Mouse (Mus musculus) CH12.LX (cell line): ENCODE results near the gene Pdcl2. TPM values are rescaled to one million over a fixed set of nuclear protein-coding genes. Genes with fewer than 3 reads are reported as not detected.

Experiments used
- DNase-seq: peaks from one replicate; pipeline ENCODE4 v3.0.0-alpha.2; 2013; ENCODE audit errors: extremely low read depth
- H3K27ac ChIP-seq: 2 replicates; pipeline ENCODE4 v1.5.1; 2012; ENCODE audit warnings: low read depth, mild to moderate bottlenecking, control low read depth, moderate library complexity; ENCODE audit not compliant: insufficient read depth
- H3K27me3 ChIP-seq: replicated peaks from 2 replicates; pipeline ENCODE3; 2012; ENCODE audit warnings: inconsistent platforms
- H3K36me3 ChIP-seq, 2 experiments: replicated peaks in 1 of 2; 2 replicates each; pipeline versions ENCODE3 to v1.6.1; 2012; ENCODE audit warnings: inconsistent platforms in 1 of 2, low read length in 1 of 2, mild to moderate bottlenecking in 1 of 2, mixed read lengths in 1 of 2, moderate library complexity in 1 of 2; ENCODE audit not compliant: control insufficient read depth in 1 of 2, insufficient read depth in 1 of 2
- H3K4me1 ChIP-seq, 2 experiments: 2 replicates each; pipeline ENCODE4 v1.6.1; 2012; ENCODE audit warnings: inconsistent platforms in 1 of 2, moderate library complexity in 1 of 2; ENCODE audit not compliant: insufficient read depth in 2 of 2, control insufficient read depth in 1 of 2
- H3K4me2 ChIP-seq: 2 replicates; pipeline ENCODE4 v1.6.1; 2012; ENCODE audit warnings: low read depth, mild to moderate bottlenecking, control low read depth; ENCODE audit not compliant: poor library complexity, insufficient read depth, severe bottlenecking
- H3K4me3 ChIP-seq, 3 experiments: fragments of 150-350 bp in 1 of 3; sonication (generic) in 1 of 3; replicated peaks in 1 of 3; 2 replicates each; pipeline versions ENCODE3 to v1.5.1; 2011 to 2012; ENCODE audit warnings: low read depth in 2 of 3, low read length in 2 of 3, mild to moderate bottlenecking in 2 of 3, moderate library complexity in 2 of 3, control low read depth in 1 of 3, improper control_type of control experiment in 1 of 3, inconsistent platforms in 1 of 3, mixed read lengths in 1 of 3; ENCODE audit not compliant: poor library complexity in 1 of 3
- H3K79me2 ChIP-seq: replicated peaks from 2 replicates; pipeline ENCODE4 v1.6.1; 2012; ENCODE audit warnings: mild to moderate bottlenecking, moderate library complexity; ENCODE audit not compliant: control insufficient read depth, poor library complexity, insufficient read depth, severe bottlenecking; ENCODE audit errors: extremely low read depth
- H3K9ac ChIP-seq: 2 replicates; pipeline ENCODE4 v1.6.1; 2012; ENCODE audit warnings: low read depth, mild to moderate bottlenecking, control low read depth, moderate library complexity; ENCODE audit not compliant: insufficient read depth
- H3K9me3 ChIP-seq: replicated peaks from 2 replicates; pipeline ENCODE3; 2012; ENCODE audit warnings: low read length, inconsistent platforms, mixed read lengths
- BHLHE40 ChIP-seq: IDR thresholded peaks from 2 replicates; pipeline ENCODE4 v1.6.1; 2011; ENCODE audit warnings: mild to moderate bottlenecking, low read depth, low read length, improper control_type of control experiment
- CHD1 ChIP-seq: IDR thresholded peaks from 2 replicates; pipeline ENCODE4 v1.6.1; 2012; ENCODE audit warnings: low read depth, low read length, improper control_type of control experiment, inconsistent platforms
- CHD2 ChIP-seq: IDR thresholded peaks from 2 replicates; pipeline ENCODE4 v1.6.1; 2011; ENCODE audit warnings: low read length, improper control_type of control experiment
- CTCF ChIP-seq, 2 experiments: IDR thresholded peaks in 1 of 2; conservative IDR thresholded peaks in 1 of 2; 2 replicates each; pipeline ENCODE4 v1.5.1; 2011 to 2012; ENCODE audit warnings: low read depth in 2 of 2, low read length in 2 of 2, improper control_type of control experiment in 1 of 2, inconsistent platforms in 1 of 2, mild to moderate bottlenecking in 1 of 2, moderate library complexity in 1 of 2
- EP300 ChIP-seq: IDR thresholded peaks from 2 replicates; pipeline ENCODE4 v1.6.1; 2011; ENCODE audit warnings: low read length, improper control_type of control experiment
- GABPA ChIP-seq: IDR thresholded peaks from 2 replicates; pipeline ENCODE4 v1.6.1; 2012; ENCODE audit warnings: low read depth, low read length, improper control_type of control experiment, inconsistent platforms; ENCODE audit not compliant: insufficient replicate concordance
- JUND ChIP-seq: conservative IDR thresholded peaks from 2 replicates; pipeline ENCODE4 v1.6.1; 2011; ENCODE audit warnings: low read depth, low read length, improper control_type of control experiment
- KAT2A ChIP-seq: IDR thresholded peaks from 2 replicates; pipeline ENCODE4 v1.6.1; 2012; ENCODE audit warnings: low read length, improper control_type of control experiment, inconsistent platforms; ENCODE audit not compliant: insufficient replicate concordance
- MAFK ChIP-seq: IDR thresholded peaks from 2 replicates; pipeline ENCODE4 v1.6.1; 2011; ENCODE audit warnings: low read length, improper control_type of control experiment; ENCODE audit not compliant: insufficient replicate concordance
- MXI1 ChIP-seq: IDR thresholded peaks from 2 replicates; pipeline ENCODE4 v1.6.1; 2011; ENCODE audit warnings: mild to moderate bottlenecking, low read depth, low read length, improper control_type of control experiment
- MYC ChIP-seq: IDR thresholded peaks from 2 replicates; pipeline ENCODE4 v1.6.1; 2011; ENCODE audit warnings: low read depth, mild to moderate bottlenecking, improper control_type of control experiment, low read length
- NRF1 ChIP-seq: IDR thresholded peaks from 2 replicates; pipeline ENCODE4 v1.6.1; 2014; ENCODE audit warnings: low read depth, mild to moderate bottlenecking, inconsistent platforms, low read length, improper control_type of control experiment, moderate library complexity
- PAX5 ChIP-seq: IDR thresholded peaks from 2 replicates; pipeline ENCODE4 v1.6.1; 2012; ENCODE audit warnings: low read length, inconsistent platforms, mixed read lengths
- POLR2AphosphoS2 ChIP-seq: IDR thresholded peaks from 2 replicates; pipeline ENCODE4 v1.6.1; 2011; ENCODE audit warnings: low read depth, low read length, improper control_type of control experiment
- RAD21 ChIP-seq: IDR thresholded peaks from 2 replicates; pipeline ENCODE4 v1.6.1; 2011; ENCODE audit warnings: low read depth, mild to moderate bottlenecking, low read length, improper control_type of control experiment, moderate library complexity
- SMC3 ChIP-seq: IDR thresholded peaks from 2 replicates; pipeline ENCODE4 v1.6.1; 2011; ENCODE audit warnings: low read depth, low read length, improper control_type of control experiment
- UBTF ChIP-seq: IDR thresholded peaks from 2 replicates; pipeline ENCODE4 v1.6.1; 2012; ENCODE audit warnings: low read depth, mild to moderate bottlenecking, inconsistent platforms, low read length, improper control_type of control experiment, moderate library complexity
- USF1 ChIP-seq: IDR thresholded peaks from 2 replicates; pipeline ENCODE4 v1.6.1; 2014; ENCODE audit warnings: low read depth, mild to moderate bottlenecking, inconsistent platforms, low read length, improper control_type of control experiment
- USF2 ChIP-seq: conservative IDR thresholded peaks from 2 replicates; pipeline ENCODE4 v1.6.1; 2011; ENCODE audit warnings: low read depth, low read length, improper control_type of control experiment
- ZKSCAN1 ChIP-seq: IDR thresholded peaks from 2 replicates; pipeline ENCODE4 v1.6.1; 2012; ENCODE audit warnings: low read depth, inconsistent platforms, low read length, improper control_type of control experiment, borderline replicate concordance
- ZMIZ1 ChIP-seq: IDR thresholded peaks from 2 replicates; pipeline ENCODE4 v1.6.1; 2012; ENCODE audit warnings: low read depth, mild to moderate bottlenecking, inconsistent platforms, low read length, improper control_type of control experiment
- ZNF384 ChIP-seq: IDR thresholded peaks from 2 replicates; pipeline ENCODE4 v1.6.1; 2012; ENCODE audit warnings: low read depth, low read length, improper control_type of control experiment, inconsistent platforms
- dilution Hi-C: fragments of 300-500 bp; cut with MboI; formaldehyde crosslinking; loops from 2 replicates; pipeline ENCODE4 v1.14.3; 2020; ENCODE audit warnings: low sequenced_read_pairs; ENCODE audit not compliant: extremely low pct_unique_long_range_greater_than_20kb, extremely low pct_ligation_motif_present
- in situ Hi-C: fragments of 300-500 bp; cut with MboI; formaldehyde crosslinking; loops from 3 replicates; pipeline ENCODE4 v1.14.3; 2019; ENCODE audit warnings: low sequenced_read_pairs, low pct_ligation_motif_present, low pct_unique_long_range_greater_than_20kb, mixed read lengths
- polyA plus RNA-seq: library from polyadenylated mRNA; unstranded; fragments of >175 nt; gene quantifications from 2 replicates; pipeline ENCODE4 v1.2.1, GENCODE M21; 2012; ENCODE audit warnings: low read depth; ENCODE audit not compliant: insufficient read length
- total RNA-seq, 2 experiments: library from RNA; depleted of rRNA; stranded (reverse); fragments of 300-350 nt in 1 of 2; fragments of >200 nt in 1 of 2; gene quantifications; 2 replicates each; pipeline ENCODE4 v1.2.3; 2012 to 2014

Pdcl2 gene
- total and polyA plus RNA-seq, 3 experiments: not detected

DNA sequence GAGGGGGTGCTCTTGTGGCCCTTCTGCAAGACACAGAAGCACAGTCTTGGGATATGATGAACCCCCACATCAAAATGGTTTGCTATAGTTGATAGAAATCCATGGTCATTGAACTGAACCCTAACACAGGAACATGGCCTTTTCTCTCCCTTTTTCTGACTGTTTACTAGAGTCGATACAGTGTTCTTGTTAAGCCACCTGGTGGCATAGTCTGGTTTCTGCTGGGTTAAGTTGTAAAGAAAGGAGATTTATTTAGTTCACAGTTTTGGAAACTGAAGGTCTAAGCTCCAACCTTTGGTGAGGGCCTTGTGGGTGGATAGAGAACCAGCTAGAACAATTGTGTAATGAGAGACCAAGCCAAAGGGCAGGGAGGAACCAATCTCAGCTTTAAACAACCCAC lies 29.1 kb upstream of the Pdcl2 start:
- no peak overlapping the region for H3K9ac ChIP-seq
- no peaks in the 10 kb centered on the region for H3K4me1 ChIP-seq
- no peaks in the 10 kb centered on the region for H3K9me3 ChIP-seq
- no peak overlapping the region for H3K27ac ChIP-seq
- no peaks in the 10 kb centered on the region for H3K36me3 ChIP-seq
- H3K4me2 ChIP-seq: no peak overlapping the region
- H3K4me3 ChIP-seq: no peak overlapping the region
- dilution Hi-C loops: no loop called here
- in situ Hi-C loops: no loop called here
- H3K27me3 ChIP-seq: no peaks in the 10 kb centered on the region
- TF ChIP-seq SMC3: peak; percentile 52
- no peak for TF ChIP-seq PAX5
- TF ChIP-seq CHD2: no peak
- TF ChIP-seq RAD21: peak; percentile 53
- peak in 1 of 2 experiments; percentile 58; a peak in 2 of 4 replicates for TF ChIP-seq CTCF (conservative IDR thresholded peaks at IDR 0.05 in 1 of 2, IDR thresholded peaks at IDR 0.05 in 1 of 2; ENCODE audit: low read depth in 2 of 2, low read length in 2 of 2)
- no peak for TF ChIP-seq JUND
- H3K79me2 ChIP-seq: no peaks in the 10 kb centered on the region
- DNase-seq: no peak

DNA sequence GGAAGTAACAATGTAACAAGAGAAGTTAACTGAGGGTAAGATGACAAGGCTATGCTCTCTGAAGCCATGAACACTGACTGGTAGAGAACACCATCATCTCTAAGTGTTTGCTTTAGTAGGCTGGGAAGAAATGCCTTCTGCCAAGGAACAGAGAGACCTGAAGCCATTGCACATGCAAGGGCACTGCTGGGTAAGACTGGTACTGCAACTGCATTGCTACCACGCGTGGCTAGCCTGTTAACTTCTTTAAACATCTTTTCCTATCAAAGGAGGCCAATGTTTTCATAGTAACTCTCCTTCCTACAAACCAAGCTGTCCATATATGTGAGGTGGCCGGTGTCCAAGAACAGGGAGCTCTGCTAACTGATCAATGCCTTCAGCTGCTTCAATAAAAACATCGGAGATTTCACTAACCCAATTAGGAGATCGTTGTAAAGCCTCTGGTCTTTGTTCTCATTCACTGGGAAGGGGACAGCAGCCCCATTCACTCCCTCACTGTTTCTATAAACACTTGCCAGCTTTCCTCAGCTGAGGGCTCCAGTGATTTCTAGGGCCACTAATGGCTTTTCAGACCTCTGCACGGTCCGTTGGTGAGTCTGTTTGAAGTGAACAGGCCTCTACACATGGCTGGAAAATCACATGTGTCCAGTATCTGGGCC lies 21.1 kb upstream of the Pdcl2 start:
- no peak for DNase-seq
- H3K27ac ChIP-seq: no peak overlapping the region

DNA sequence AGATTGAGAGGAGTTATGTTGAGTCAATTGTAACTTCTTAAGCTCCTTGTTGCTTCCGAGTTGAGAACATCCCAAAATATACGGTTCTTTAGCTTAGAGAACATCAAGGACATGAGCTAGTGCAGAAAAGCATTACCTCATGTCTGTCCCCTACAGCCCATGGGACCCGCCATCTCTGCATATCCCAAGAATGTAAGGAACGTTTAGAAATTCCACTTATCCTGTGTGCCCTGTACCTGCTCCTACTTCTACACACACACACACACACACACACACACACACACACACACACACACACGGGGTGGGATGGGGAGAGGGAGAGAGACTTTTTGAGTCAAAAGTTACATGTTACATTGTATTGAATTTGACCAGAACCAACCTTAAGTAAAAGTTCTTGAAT lies 20.6 kb upstream of the Pdcl2 start:
- no peaks in the 10 kb centered on the region for H3K79me2 ChIP-seq
- H3K9ac ChIP-seq: no peak overlapping the region
- in situ Hi-C loops: no loop called here
- H3K4me3 ChIP-seq: no peak overlapping the region
- H3K36me3 ChIP-seq: no peaks in the 10 kb centered on the region
- dilution Hi-C loops: no loop called here
- no peak overlapping the region for H3K27ac ChIP-seq
- no peaks in the 10 kb centered on the region for H3K4me1 ChIP-seq
- H3K27me3 ChIP-seq: no peaks in the 10 kb centered on the region
- DNase-seq: no peak
- no peak overlapping the region for H3K4me2 ChIP-seq
- TF ChIP-seq CTCF (conservative IDR thresholded peaks at IDR 0.05 in 1 of 2, IDR thresholded peaks at IDR 0.05 in 1 of 2; ENCODE audit: low read depth in 2 of 2, low read length in 2 of 2) (no peak), MYC (no peak), KAT2A (no peak), USF1 (no peak), USF2 (no peak), UBTF (no peak), RAD21 (no peak), EP300 (no peak), GABPA (no peak), NRF1 (no peak), ZNF384 (no peak), MXI1 (no peak)
- TF ChIP-seq, all 38 proteins: peak for 0
- H3K9me3 ChIP-seq: no peaks in the 10 kb centered on the region

More for the DNA sequence above, 21.1 kb upstream of the Pdcl2 start:
- dilution Hi-C loops: no loop called here
- in situ Hi-C loops: no loop called here
- no peak overlapping the region for H3K4me2 ChIP-seq
- H3K36me3 ChIP-seq: no peaks in the 10 kb centered on the region
- no peak overlapping the region for H3K4me3 ChIP-seq
- H3K79me2 ChIP-seq: no peaks in the 10 kb centered on the region
- H3K9ac ChIP-seq: no peak overlapping the region
- H3K27me3 ChIP-seq: no peaks in the 10 kb centered on the region
- H3K9me3 ChIP-seq: no peaks in the 10 kb centered on the region
- H3K4me1 ChIP-seq: no peaks in the 10 kb centered on the region
- TF ChIP-seq POLR2AphosphoS2 (no peak), BHLHE40 (no peak), ZKSCAN1 (no peak), CHD1 (no peak), USF1 (no peak), EP300 (no peak), MAFK (no peak), ZMIZ1 (no peak)
